Mouse (Mus musculus) heart, embryonic 12.5 days (tissue): Measurements from ENCODE around the gene Cyb5r3. TPM values are rescaled to one million over a fixed set of nuclear protein-coding genes. Genes with fewer than 3 reads are reported as not detected.
A peak's percentile ranks its signal among the peaks of the same experiment; 100 is the strongest.

ENCODE experiments used
- ATAC-seq: fragments of 200-750 bp; cut with Nextera tagmentation; 2 replicates; pipeline ENCODE4 v1.8.0; 2017; ENCODE audit warnings: moderate TSS enrichment, moderate library complexity; ENCODE audit not compliant: insufficient number of reproducible peaks, low FRiP score
- H3K27ac ChIP-seq: fragments of 300-500 bp; sonication (generic); 2 replicates; pipeline ENCODE4 v1.5.1; 2016; ENCODE audit warnings: mild to moderate bottlenecking, moderate library complexity; ENCODE audit not compliant: poor library complexity, severe bottlenecking
- H3K27me3 ChIP-seq: fragments of 300-500 bp; sonication (generic); replicated peaks from 2 replicates; pipeline ENCODE4 v1.6.1; 2016; ENCODE audit warnings: mild to moderate bottlenecking, moderate library complexity
- H3K36me3 ChIP-seq: fragments of 300-500 bp; sonication (generic); 2 replicates; pipeline ENCODE4 v1.6.1; 2016; ENCODE audit warnings: mild to moderate bottlenecking, moderate library complexity
- H3K4me1 ChIP-seq: fragments of 300-500 bp; sonication (generic); replicated peaks from 2 replicates; pipeline ENCODE4 v1.6.1; 2016; ENCODE audit warnings: mild to moderate bottlenecking
- H3K4me2 ChIP-seq: fragments of 300-500 bp; sonication (generic); 2 replicates; pipeline ENCODE4 v1.6.1; 2016; ENCODE audit warnings: mild to moderate bottlenecking, moderate library complexity
- H3K4me3 ChIP-seq: fragments of 300-500 bp; sonication (generic); 2 replicates; pipeline ENCODE4 v1.5.1; 2016; ENCODE audit warnings: mild to moderate bottlenecking
- H3K9ac ChIP-seq: fragments of 300-500 bp; sonication (generic); 2 replicates; pipeline ENCODE4 v1.6.1; 2016; ENCODE audit warnings: mild to moderate bottlenecking, moderate library complexity
- H3K9me3 ChIP-seq: fragments of 300-500 bp; sonication (generic); replicated peaks from 2 replicates; pipeline ENCODE4 v1.6.1; 2016; ENCODE audit warnings: mild to moderate bottlenecking, moderate library complexity
- WGBS: fragments of 180-500 bp; shearing (Covaris S2); methylation state at CpG from one replicate; pipeline ENCODE4 v1.1.7; 2016; 5-methylcytosine and 5-hydroxymethylcytosine counted together
- polyA plus RNA-seq: library from polyadenylated mRNA; unstranded; fragments of >200 nt; fragmentation: Nextera tagmentation; extraction: Ambion mirVana; gene quantifications from 2 replicates; pipeline ENCODE4 v1.2.1, GENCODE M21; 2016

Cyb5r3 gene
- polyA plus RNA-seq, 1 experiment from 2014 or later: 136 TPM

DNA sequence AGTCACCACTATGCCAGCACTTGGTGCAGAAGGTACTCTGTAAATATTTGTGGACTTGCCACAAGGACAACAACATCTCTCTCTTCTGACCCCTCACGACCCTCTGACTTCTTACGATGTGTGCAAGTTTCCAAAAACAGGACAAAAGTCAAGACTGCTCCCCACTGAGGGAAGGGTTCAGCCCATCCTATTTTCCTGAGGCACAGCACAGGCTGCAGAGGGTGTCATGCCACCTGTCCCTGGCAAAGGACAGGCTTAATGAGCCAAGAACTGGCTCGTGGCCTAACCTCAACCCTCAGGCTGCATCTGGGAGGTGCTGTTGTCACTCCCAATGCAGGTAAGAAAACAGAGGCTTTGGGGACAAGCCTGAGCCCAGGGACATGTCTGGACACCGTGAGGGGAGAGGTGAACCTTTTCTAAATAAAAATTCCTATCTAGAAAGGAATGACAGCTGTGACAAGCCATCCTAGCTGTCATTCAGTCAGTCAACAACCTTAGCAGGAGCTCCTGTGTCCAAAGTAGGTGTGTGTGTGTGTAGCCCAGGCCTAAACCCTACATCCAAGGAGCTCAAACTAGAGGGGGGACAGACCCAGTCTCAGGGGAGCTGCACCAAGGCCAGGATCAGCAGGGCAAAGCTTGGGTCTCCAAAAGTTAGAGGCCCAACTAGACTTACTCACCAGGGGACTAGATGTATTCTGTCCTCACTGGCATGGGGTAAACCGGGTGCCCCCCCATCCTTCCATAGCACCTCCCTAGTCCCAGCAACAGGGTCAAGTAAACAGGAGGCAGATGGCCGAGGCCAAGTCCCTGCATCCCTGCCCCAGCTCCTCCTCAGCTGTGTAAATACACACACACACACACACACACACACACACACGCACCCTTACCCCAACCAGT is 3.3 kb downstream of the Cyb5r3 start:
- Histone ChIP-seq H3K9me3 (no peaks in the 10 kb centered on the region), H3K36me3 (no peaks in the 10 kb centered on the region), H3K4me2 (peak overlapping the region; percentile 94), H3K4me1 (peaks cover 61% of the 10 kb centered on the region), H3K27me3 (no peaks in the 10 kb centered on the region), H3K27ac (peak overlapping the region; percentile 31; the same call in 1 of the 2 replicates), H3K9ac (peak overlapping the region; percentile 33), H3K4me3 (peak overlapping the region; percentile 92)
- ATAC-seq: no peak
- 76% methylated on average over 7 of the region's 7 CpGs for WGBS

DNA sequence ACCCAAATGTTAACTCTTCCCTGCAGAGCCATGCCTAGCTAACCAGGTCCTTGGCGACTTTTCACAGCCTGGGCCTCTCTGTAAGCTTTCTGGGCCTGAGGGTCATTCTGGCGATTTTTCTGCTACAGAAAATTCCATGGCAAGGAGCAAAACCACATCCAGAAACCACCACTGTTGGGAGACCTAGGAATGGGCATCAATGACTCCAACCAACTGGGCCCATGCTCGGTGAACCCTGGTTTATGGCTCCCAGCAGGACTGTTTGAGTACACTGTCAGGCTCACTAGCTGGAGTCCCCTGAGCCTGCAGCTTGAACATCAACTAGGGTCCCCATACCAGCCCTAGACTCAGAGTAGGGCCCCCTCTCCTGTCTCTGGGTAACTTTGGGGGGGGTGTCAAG is 4.1 kb downstream of the Cyb5r3 start:
- H3K4me3 ChIP-seq: no peak overlapping the region
- H3K27ac ChIP-seq: no peak overlapping the region
- peaks cover 61% of the 10 kb centered on the region for H3K4me1 ChIP-seq
- 85% methylated on average over 3 of the region's 3 CpGs for WGBS
- H3K27me3 ChIP-seq: no peaks in the 10 kb centered on the region
- H3K9ac ChIP-seq: no peak overlapping the region
- ATAC-seq: no peak
- H3K36me3 ChIP-seq: peaks cover 3% of the 10 kb centered on the region; the same call in 1 of the 2 replicates
- H3K9me3 ChIP-seq: no peaks in the 10 kb centered on the region
- no peak overlapping the region for H3K4me2 ChIP-seq

DNA sequence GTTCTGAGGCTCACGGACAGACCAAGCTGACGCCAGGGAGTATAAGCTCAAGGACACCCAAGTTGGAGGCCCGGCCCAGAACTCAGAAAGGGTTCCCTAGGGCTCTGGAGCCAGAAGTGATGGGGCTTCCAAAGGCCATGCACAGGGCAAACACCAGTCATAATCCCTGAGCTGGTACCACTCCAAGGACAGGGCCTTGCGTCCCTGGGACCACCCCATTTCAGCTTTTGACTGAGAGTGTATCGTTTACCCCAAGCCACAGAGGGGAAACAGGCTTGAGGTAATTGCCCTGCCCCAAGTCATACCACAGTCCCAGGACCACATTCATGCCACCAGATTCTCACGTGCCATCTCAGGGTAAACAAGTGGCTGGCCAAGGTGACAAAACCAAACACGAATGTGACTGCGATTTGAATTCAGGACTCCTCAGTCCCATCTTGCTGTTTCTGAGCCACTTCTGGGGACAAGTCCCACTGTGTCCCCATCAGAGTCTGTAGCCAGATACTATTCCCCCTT is 4.8 kb downstream of the Cyb5r3 start:
- Histone ChIP-seq H3K9ac (no peak overlapping the region), H3K27me3 (no peaks in the 10 kb centered on the region), H3K4me2 (no peak overlapping the region), H3K4me3 (no peak overlapping the region), H3K36me3 (peaks cover 10% of the 10 kb centered on the region), H3K4me1 (peaks cover 55% of the 10 kb centered on the region), H3K27ac (no peak overlapping the region), H3K9me3 (no peaks in the 10 kb centered on the region)
- ATAC-seq: no peak
- WGBS: 91% methylated on average over 8 of the region's 8 CpGs

DNA sequence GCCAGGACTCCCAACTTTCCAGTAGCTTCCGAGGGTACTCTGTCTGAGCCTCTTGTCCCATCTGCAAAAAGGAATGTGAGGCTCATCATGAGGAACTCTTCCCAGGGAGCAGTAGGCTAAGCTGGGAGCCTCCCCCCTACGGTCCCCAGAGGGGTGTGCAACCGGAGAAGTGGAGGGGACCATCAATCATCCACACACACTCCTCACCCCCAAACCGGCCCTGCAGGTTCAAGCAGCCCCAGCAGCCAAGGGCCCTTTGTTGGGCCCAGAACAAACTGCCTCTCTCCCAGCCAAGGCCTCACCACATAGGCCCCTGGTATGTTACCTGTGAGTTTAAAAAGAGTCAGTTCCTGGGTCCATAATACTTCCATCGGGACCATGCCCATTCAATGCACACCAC is 5.3 kb downstream of the Cyb5r3 start:
- no peak overlapping the region for H3K9ac ChIP-seq
- no peak overlapping the region for H3K4me2 ChIP-seq

DNA sequence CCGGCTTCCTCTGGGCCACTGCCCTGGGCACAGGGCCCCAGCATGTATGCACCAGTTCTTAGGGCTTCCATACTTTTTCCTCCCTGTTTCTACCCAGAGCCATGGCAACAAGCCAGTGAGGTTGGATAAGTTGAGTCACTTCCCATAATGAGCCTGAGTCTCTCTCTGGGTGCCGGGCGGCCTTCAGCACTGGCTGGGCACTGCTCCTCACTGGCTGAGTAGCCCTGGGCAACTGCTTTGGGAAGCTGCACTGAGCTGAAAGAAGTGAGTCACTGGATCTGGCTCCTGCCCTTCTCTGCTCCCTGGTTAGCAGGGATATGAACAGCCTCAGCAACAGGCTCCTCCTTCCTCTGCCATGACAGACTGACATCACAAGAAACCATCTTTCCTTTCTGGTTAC is 5.8 kb downstream of the Cyb5r3 start:
- H3K9me3 ChIP-seq: no peaks in the 10 kb centered on the region
- H3K4me3 ChIP-seq: no peak overlapping the region
- H3K4me1 ChIP-seq: peaks cover 55% of the 10 kb centered on the region
- H3K27me3 ChIP-seq: no peaks in the 10 kb centered on the region
- ATAC-seq: no peak
- WGBS: 85% methylated on average over 3 of the region's 3 CpGs
- H3K9ac ChIP-seq: no peak overlapping the region
- H3K36me3 ChIP-seq: peaks cover 19% of the 10 kb centered on the region
- 0 out of 2 replicates have a peak overlapping the region, but pooled peaks have one; percentile 5 for H3K27ac ChIP-seq
- no peak overlapping the region for H3K4me2 ChIP-seq

More for the DNA sequence above, 5.3 kb downstream of the Cyb5r3 start:
- Histone ChIP-seq H3K9me3 (no peaks in the 10 kb centered on the region), H3K4me3 (no peak overlapping the region), H3K27me3 (no peaks in the 10 kb centered on the region), H3K36me3 (peaks cover 14% of the 10 kb centered on the region), H3K4me1 (peaks cover 55% of the 10 kb centered on the region), H3K27ac (0 out of 2 replicates have a peak overlapping the region, but pooled peaks have one; percentile 5)
- ATAC-seq: no peak
- 77% methylated on average over 5 of the region's 5 CpGs for WGBS

DNA sequence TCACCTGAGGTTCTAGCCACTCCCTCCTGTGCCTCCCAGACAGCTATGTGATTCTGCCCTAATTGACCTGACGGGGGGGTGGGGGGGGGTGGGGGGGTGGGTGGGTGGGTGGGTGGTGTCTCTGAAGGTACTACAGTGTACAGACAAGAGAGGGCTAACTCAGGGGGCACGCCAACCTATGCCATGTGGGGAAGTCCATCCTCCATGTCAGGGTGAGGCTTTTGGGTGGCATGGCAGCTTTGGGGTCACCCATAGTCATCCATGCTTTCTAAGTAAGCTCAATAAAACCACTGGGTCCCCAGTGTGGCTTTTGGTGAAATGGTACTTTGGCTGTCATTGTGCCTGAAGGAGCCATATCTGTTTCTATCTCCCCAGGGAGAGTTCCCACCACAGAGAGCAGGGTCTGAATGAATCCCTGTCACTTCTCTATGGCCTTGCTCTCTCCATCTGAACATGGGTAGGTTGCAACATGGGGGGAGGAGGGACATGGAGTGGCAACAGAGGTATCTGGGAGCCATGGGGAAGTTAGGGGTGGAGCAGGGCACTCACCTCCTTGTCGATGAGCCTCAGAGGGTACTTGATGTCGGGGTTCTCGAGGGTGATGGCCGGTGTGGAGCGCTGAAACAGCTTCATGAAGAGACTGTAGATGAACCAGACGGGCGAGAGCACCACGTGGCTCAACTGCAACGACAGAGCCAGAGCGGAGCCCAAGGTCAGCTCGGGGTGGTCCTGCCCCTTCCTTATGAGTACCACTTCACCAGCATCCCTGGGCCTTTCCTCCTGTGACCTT is 6.7 kb downstream of the Cyb5r3 start:
- H3K4me2 ChIP-seq: no peak overlapping the region
- H3K4me1 ChIP-seq: peaks cover 46% of the 10 kb centered on the region
- no peak overlapping the region for H3K27ac ChIP-seq
- no peaks in the 10 kb centered on the region for H3K27me3 ChIP-seq
- no peaks in the 10 kb centered on the region for H3K9me3 ChIP-seq
- no peak overlapping the region for H3K9ac ChIP-seq
- peaks cover 27% of the 10 kb centered on the region for H3K36me3 ChIP-seq
- WGBS: 92% methylated on average over 13 of the region's 13 CpGs
- ATAC-seq: no peak
- no peak overlapping the region for H3K4me3 ChIP-seq

DNA sequence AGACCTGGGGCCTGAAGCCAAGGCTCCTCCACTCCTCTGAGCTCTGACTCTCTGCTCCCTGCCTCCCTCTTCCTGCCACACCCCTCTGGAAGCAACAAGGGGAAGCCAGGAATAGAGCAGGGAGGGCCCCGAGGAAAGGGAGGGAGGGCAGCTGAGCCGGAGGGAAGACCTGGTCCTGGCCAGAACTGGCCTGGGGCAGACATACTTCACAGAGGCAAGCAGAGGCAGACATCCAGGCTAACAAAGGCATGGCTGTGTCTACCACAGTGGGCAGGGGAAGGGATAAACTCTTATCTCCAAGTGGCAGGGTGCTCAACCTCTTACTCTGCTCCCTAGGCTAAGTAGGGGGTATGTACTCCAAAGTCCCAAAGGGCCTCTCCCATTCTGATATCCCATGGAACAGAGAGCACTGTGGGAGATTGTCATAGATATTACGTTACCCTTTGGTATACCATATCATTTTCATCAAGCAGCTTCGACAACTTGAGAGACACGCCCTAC is 7.4 kb downstream of the Cyb5r3 start:
- peak; percentile 74 for ATAC-seq

DNA sequence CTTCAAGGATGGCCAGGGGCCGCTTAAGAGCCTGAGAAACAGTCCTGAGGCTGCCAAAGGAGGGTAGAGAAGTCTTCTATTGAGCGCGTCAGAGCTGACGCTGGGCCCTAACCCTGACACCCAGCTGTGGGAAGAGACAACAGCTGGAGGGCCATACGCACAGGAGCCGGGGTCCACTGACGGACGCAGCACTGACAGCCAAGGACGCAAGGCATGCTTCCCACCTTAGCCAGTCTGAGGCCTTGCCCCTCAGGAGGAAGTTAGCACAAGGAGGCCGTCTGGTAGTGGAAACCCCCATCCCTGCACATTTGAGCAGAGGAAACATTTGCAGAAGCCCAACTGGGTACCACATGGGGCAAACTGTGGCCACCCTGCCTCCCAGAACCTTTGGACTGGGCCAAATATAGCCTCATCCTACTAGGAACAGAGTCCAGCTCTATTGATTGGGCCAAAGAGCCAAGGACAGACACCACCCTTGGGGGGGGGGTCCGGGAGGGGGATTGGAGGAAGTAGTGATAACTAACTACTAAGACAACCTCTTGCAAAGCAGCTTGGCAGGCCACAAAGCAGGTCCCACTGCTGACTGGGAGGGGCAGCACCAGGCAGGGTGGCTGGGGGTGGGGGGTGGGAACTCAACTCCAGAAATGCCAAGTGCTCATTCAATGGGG is 9.4 kb downstream of the Cyb5r3 start:
- H3K27me3 ChIP-seq: no peaks in the 10 kb centered on the region
- no peak overlapping the region for H3K4me2 ChIP-seq
- peaks cover 26% of the 10 kb centered on the region for H3K4me1 ChIP-seq
- H3K9me3 ChIP-seq: no peaks in the 10 kb centered on the region
- no peak overlapping the region for H3K4me3 ChIP-seq
- ATAC-seq: no peak
- no peak overlapping the region for H3K27ac ChIP-seq
- H3K36me3 ChIP-seq: peaks cover 55% of the 10 kb centered on the region
- 0 out of 2 replicates have a peak overlapping the region, but pooled peaks have one; percentile 20 for H3K9ac ChIP-seq
- WGBS: 90% methylated on average over 11 of the region's 11 CpGs

More for the DNA sequence above, 7.4 kb downstream of the Cyb5r3 start:
- H3K4me2 ChIP-seq: peak overlapping the region; percentile 28
- H3K9ac ChIP-seq: 0 out of 2 replicates have a peak overlapping the region, but pooled peaks have one; percentile 17
- WGBS: 45% methylated on average over 4 of the region's 5 CpGs
- H3K4me1 ChIP-seq: peaks cover 39% of the 10 kb centered on the region
- H3K27ac ChIP-seq: peak overlapping the region; percentile 63
- H3K27me3 ChIP-seq: no peaks in the 10 kb centered on the region
- no peak overlapping the region for H3K4me3 ChIP-seq
- H3K36me3 ChIP-seq: peaks cover 34% of the 10 kb centered on the region
- H3K9me3 ChIP-seq: no peaks in the 10 kb centered on the region

DNA sequence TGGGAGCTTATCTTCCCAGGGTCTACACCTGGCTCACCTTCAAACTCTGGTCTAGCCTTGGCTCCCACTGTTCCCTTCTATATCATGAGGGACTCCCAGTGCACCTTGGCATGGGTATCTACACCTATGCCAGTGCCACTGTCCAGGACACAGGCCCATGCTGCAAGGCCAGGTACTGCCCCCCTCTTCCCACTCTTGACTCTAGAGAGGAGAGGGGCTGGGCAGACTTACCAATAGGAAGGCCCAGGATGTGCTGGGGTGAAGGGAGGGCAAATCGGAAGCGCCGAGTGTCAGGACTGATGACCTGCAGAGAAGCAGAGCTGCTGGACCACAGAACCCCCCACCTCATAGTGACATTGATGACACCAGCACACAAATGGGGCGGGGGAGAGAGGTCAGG is 10.4 kb downstream of the Cyb5r3 start:
- WGBS: 87% methylated on average over 4 of the region's 4 CpGs
- Histone ChIP-seq H3K27ac (no peak overlapping the region), H3K36me3 (peaks cover 64% of the 10 kb centered on the region)

DNA sequence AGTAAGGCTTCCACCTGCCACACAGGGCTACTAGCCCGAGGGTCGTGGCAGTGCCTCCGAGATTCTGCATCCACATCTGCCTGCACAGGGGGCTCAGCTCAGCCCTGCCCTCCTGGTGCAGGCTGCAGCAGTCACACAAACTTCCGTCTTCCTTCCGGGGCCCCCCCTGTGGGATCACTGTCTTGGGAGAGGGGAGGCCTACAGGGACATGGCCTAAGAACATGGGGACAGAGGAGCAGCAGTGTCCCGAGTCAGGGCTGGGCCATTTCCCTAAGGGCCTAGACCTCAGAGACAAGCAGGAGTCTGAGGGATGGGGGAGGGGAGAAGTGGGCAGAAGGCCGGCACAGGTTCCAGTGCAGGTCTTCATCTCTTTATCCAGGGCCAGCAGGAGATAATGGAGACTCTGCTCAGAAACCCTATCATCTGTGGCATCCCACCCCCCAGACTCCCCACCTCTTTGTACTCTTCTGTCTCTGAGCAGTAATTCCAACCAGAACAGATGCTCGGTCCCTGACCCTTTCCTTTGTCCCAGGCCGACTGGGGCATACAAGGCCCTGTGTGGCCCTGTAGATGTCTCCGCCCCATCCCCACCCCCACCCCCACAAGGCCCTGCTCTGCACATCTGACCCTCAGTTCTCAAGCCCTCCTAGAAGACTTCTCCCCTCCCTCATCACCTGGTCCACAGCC is 11.2 kb downstream of the Cyb5r3 start:
- 65% methylated on average over 10 of the region's 10 CpGs for WGBS
- H3K9ac ChIP-seq: no peak overlapping the region
- peaks cover 66% of the 10 kb centered on the region for H3K36me3 ChIP-seq
- no peak overlapping the region for H3K4me2 ChIP-seq
- H3K4me3 ChIP-seq: no peak overlapping the region
- no peak overlapping the region for H3K27ac ChIP-seq
- ATAC-seq: no peak
- H3K4me1 ChIP-seq: peaks cover 19% of the 10 kb centered on the region
- no peaks in the 10 kb centered on the region for H3K9me3 ChIP-seq
- no peaks in the 10 kb centered on the region for H3K27me3 ChIP-seq

More for the DNA sequence above, 10.4 kb downstream of the Cyb5r3 start:
- Histone ChIP-seq H3K4me3 (no peak overlapping the region), H3K4me1 (peaks cover 26% of the 10 kb centered on the region), H3K4me2 (no peak overlapping the region), H3K27me3 (no peaks in the 10 kb centered on the region), H3K9ac (no peak overlapping the region), H3K9me3 (no peaks in the 10 kb centered on the region)
- no peak for ATAC-seq
